Mouse (Mus musculus) small intestine, adult 2 months (tissue): ENCODE data around the gene Fgf18.

Experiments used
- CTCF ChIP-seq: fragments of 200-500 bp; IDR thresholded peaks from 2 replicates; pipeline ENCODE4 v1.5.1; 2012; ENCODE audit warnings: low read depth, mild to moderate bottlenecking, control low read depth, inconsistent platforms, low read length, moderate library complexity, mixed read lengths; ENCODE audit not compliant: insufficient replicate concordance, insufficient read length; ENCODE audit errors: extremely low read depth
- POLR2A ChIP-seq: fragments of 200-500 bp; IDR thresholded peaks from 2 replicates; pipeline ENCODE4 v1.6.1; 2012; ENCODE audit warnings: low read depth, mild to moderate bottlenecking, control low read depth, inconsistent platforms, low read length, moderate library complexity

GRCm38 (mm10) chr11:33195531-33196446 lies 48.6 kb upstream of the Fgf18 start:
- no peak for TF ChIP-seq CTCF
- TF ChIP-seq POLR2A = no peak
